Mouse (Mus musculus) kidney, adult 10 weeks (tissue): ENCODE data around the gene Serpina3k. TPM values are rescaled to one million over a fixed set of nuclear protein-coding genes. Genes with fewer than 3 reads are reported as not detected.

Source experiments
- polyA plus RNA-seq: library from polyadenylated mRNA; stranded (reverse); fragments of 350-450 nt; fragmentation: Illumina TruSeq; extraction: RNeasy Lipid Tissue Mini Kit (QIAGEN cat#74804); gene quantifications from one replicate; pipeline ENCODE4 v1.2.3, GENCODE M21; 2014; ENCODE audit warnings: low read depth, low replicate concordance

The Serpina3k gene
- 1.1 TPM for polyA plus RNA-seq

GRCm38 (mm10) chr12:104338226-104338625 lies at the start of gene Serpina3k, which contains the start of gene Serpina3m:
Gene Serpina3k (plus strand): TSS chr12:104338486.
Gene Serpina3m (plus strand): TSS chr12:104338486.

GRCm38 (mm10) chr12:104314253-104314652 lies 24.0 kb upstream of the Serpina3k start, which contains the start of gene Serpina3j:
Gene Serpina3j (plus strand): TSS chr12:104314553.

Other genes starting within 250 kb of the Serpina3k start
- gene Serpina5, start 237.4 kb upstream of the Serpina3k start, polyA plus RNA-seq, result not detected
- not detected for gene Serpina3a, start 225.8 kb upstream of the Serpina3k start, polyA plus RNA-seq
- not detected for gene Serpina3b, start 210.5 kb upstream of the Serpina3k start, polyA plus RNA-seq
- not detected for gene Serpina3c, start 184.6 kb upstream of the Serpina3k start, polyA plus RNA-seq
- 0.20 TPM for gene Serpina3f, start 123.9 kb upstream of the Serpina3k start, polyA plus RNA-seq
- not detected for gene Serpina3g, start 102.2 kb upstream of the Serpina3k start, polyA plus RNA-seq
- gene Serpina3i, start 75.4 kb upstream of the Serpina3k start, polyA plus RNA-seq, result not detected
- gene Serpina3j, start 23.9 kb upstream of the Serpina3k start, polyA plus RNA-seq, result not detected
- not detected for gene Serpina3m, start within 50 bp of the Serpina3k start, polyA plus RNA-seq
- gene Serpina3n, start 68.2 kb downstream of the Serpina3k start, polyA plus RNA-seq, result 0.20 TPM
- not detected for gene Gsc, start 134.8 kb downstream of the Serpina3k start, polyA plus RNA-seq